Mouse (Mus musculus) C2C12 (cell line): Measurements from ENCODE around the gene Dgcr2.

Experiments
- CTCF ChIP-seq: IDR thresholded peaks from one replicate; pipeline ENCODE4 v1.5.1; 2011; ENCODE audit not compliant: control insufficient read depth, insufficient read depth, insufficient read length
- USF1 ChIP-seq: IDR thresholded peaks from one replicate; pipeline ENCODE4 v1.6.1; 2011; ENCODE audit warnings: low read depth, mild to moderate bottlenecking, control low read depth, moderate library complexity

DNA sequence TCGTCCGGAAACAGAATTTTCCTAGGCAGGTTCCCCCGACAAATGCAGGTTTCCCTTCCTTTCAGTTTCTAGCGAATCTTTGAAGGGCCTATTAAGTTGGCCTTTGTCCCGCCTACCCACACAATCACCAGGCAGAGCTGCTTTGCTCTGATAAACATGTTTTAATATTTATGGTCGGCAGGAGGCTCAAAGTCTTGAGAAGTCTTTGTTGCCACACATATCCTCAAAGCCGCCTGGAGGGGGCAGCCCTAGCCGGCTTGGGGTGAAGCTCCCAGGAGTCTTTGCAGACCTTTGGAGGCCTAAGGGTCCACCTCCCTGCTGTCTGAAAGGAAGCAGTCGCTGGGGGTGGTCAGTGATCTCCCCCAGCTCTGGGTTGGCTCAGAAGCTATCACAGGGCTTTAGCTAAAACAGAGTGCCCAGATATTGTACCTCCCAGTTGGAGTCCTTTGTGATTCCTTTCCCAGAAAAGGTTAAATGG is 30.3 kb upstream of the Dgcr2 start:
- TF ChIP-seq CTCF (no peak), USF1 (no peak)
